Mouse (Mus musculus): Measurements from ENCODE around the gene Klrg2. TPM values are rescaled to one million over a fixed set of nuclear protein-coding genes. Genes with fewer than 3 reads are reported as not detected.
"Not testable (repeated sequence)": the region's sequence is repeated elsewhere in the genome, so short reads cannot be mapped to it uniquely, and the experiment has no call there.

The Klrg2 gene
- not detected in 2 replicates for polyA plus RNA-seq (2012)

GRCm38 (mm10) chr6:38636852-38637618 is at the start of gene Klrg2:
Klrg2 (minus strand) TSS chr6:38637242.
- Histone ChIP-seq H3K27me3 (ENCODE audit: control insufficient read depth) (peaks cover 87% of the 10 kb centered on the region), H3K36me3 (ENCODE audit: control insufficient read depth) (0 out of 2 replicates have a peak, but pooled peaks cover 2% of the 10 kb centered on the region)

DNA sequence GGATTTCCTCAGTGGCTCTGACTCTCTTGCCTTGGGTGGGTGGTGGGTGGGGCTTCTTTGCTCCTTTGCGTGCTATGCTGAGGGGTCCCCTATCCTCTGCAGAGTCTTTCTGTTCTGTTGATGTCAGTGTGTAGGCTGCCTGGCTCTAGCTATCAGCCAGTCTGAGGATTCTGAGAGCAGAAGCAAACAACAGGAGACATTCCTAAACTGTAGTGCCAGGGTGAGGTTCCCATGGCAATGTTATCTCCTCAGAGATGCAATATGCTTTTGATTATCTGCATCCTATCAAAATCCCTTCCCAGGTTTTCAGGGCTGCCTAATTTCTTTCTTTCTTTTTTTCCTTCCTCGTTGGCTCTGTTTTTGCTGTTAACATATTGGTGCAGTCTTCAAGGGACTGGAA is 45.5 kb upstream of the Klrg2 start:
- Histone ChIP-seq H3K27me3 (ENCODE audit: control insufficient read depth) (peaks cover 7% of the 10 kb centered on the region), H3K9me3 (ENCODE audit: control insufficient read depth, low read length) (no peaks in the 10 kb centered on the region), H3K4me1 (ENCODE audit: control insufficient read depth) (peaks cover 1% of the 10 kb centered on the region), H3K36me3 (ENCODE audit: control insufficient read depth) (peaks cover 14% of the 10 kb centered on the region), H3K4me3 (replicated peaks) (no peak overlapping the region)
- TF ChIP-seq TAL1 (IDR thresholded peaks at IDR 0.05; ENCODE audit: low read length), result no peak

More at GRCm38 (mm10) chr6:38636852-38637618, at the start of gene Klrg2:
- TF ChIP-seq TAL1 (IDR thresholded peaks at IDR 0.05; ENCODE audit: low read length) (no peak), GATA1 (IDR thresholded peaks at IDR 0.05; ENCODE audit: low read length) (no peak)
- Histone ChIP-seq H3K4me1 (ENCODE audit: control insufficient read depth) (peaks cover 16% of the 10 kb centered on the region), H3K9me3 (ENCODE audit: control insufficient read depth, low read length) (peaks cover 10% of the 10 kb centered on the region; the same call in 1 of the 2 replicates), H3K4me3 (replicated peaks) (peak within 1 kb of the TSS; percentile 41)

- Histone ChIP-seq H3K36me3 (ENCODE audit: control insufficient read depth) (no peaks in the 10 kb centered on the region), H3K27me3 (ENCODE audit: control insufficient read depth) (peaks cover 16% of the 10 kb centered on the region), H3K4me3 (replicated peaks) (no peak overlapping the region), H3K4me1 (ENCODE audit: control insufficient read depth) (peaks cover 21% of the 10 kb centered on the region), H3K9me3 (ENCODE audit: control insufficient read depth, low read length) (no peaks in the 10 kb centered on the region)
- TF ChIP-seq GATA1 (IDR thresholded peaks at IDR 0.05; ENCODE audit: low read length) (no peak), TAL1 (IDR thresholded peaks at IDR 0.05; ENCODE audit: low read length) (no peak)
These were observed 40.6 kb upstream of the Klrg2 start for GRCm38 (mm10) chr6:38677629-38678028.

DNA sequence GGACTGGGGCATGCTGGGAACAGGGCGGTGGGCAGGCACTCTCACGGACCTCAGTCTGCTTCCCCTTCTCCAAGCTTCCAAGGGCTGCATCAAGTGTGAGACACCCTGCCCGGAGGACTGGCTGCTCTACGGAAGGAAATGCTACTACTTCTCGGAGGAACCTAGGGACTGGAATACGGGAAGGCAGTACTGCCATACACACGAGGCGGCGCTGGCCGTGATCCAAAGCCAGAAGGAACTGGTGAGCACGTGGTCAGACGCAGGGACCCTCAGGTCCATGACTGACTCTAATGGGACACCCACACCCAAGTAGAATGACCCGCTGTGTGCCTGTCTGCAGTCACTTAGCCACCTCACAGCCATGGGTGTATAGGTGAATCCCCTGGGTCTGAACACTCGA is 39.7 kb upstream of the Klrg2 start:
- H3K9me3 ChIP-seq (ENCODE audit: control insufficient read depth, low read length), result no peaks in the 10 kb centered on the region
- peaks cover 16% of the 10 kb centered on the region for H3K27me3 ChIP-seq (ENCODE audit: control insufficient read depth)
- peaks cover 23% of the 10 kb centered on the region for H3K4me1 ChIP-seq (ENCODE audit: control insufficient read depth)
- no peaks in the 10 kb centered on the region for H3K36me3 ChIP-seq (ENCODE audit: control insufficient read depth)
- TF ChIP-seq TAL1 (IDR thresholded peaks at IDR 0.05; ENCODE audit: low read length) (no peak), GATA1 (IDR thresholded peaks at IDR 0.05; ENCODE audit: low read length) (no peak)
- no peak overlapping the region for H3K4me3 ChIP-seq (replicated peaks)

- no peak for TF ChIP-seq GATA1 (IDR thresholded peaks at IDR 0.05; ENCODE audit: low read length)
- no peak for TF ChIP-seq TAL1 (IDR thresholded peaks at IDR 0.05; ENCODE audit: low read length)
- Histone ChIP-seq H3K9me3 (ENCODE audit: control insufficient read depth, low read length) (no peaks in the 10 kb centered on the region), H3K36me3 (ENCODE audit: control insufficient read depth) (no peaks in the 10 kb centered on the region), H3K4me3 (replicated peaks) (no peak overlapping the region), H3K4me1 (ENCODE audit: control insufficient read depth) (peaks cover 28% of the 10 kb centered on the region), H3K27me3 (ENCODE audit: control insufficient read depth) (peaks cover 16% of the 10 kb centered on the region)
These were observed 39.2 kb upstream of the Klrg2 start for GRCm38 (mm10) chr6:38676217-38676616.

GRCm38 (mm10) chr6:38672011-38672410 is 35.0 kb upstream of the Klrg2 start:
- H3K9me3 ChIP-seq (ENCODE audit: control insufficient read depth, low read length), result no peaks in the 10 kb centered on the region
- no peak overlapping the region for H3K4me3 ChIP-seq (replicated peaks)
- no peaks in the 10 kb centered on the region for H3K36me3 ChIP-seq (ENCODE audit: control insufficient read depth)
- TF ChIP-seq GATA1 (IDR thresholded peaks at IDR 0.05; ENCODE audit: low read length), result no peak
- no peak for TF ChIP-seq TAL1 (IDR thresholded peaks at IDR 0.05; ENCODE audit: low read length)
- peaks cover 33% of the 10 kb centered on the region for H3K4me1 ChIP-seq (ENCODE audit: control insufficient read depth)
- peaks cover 13% of the 10 kb centered on the region for H3K27me3 ChIP-seq (ENCODE audit: control insufficient read depth)

- H3K27me3 ChIP-seq (ENCODE audit: control insufficient read depth), result peaks cover 11% of the 10 kb centered on the region
These were observed 34.2 kb upstream of the Klrg2 start for GRCm38 (mm10) chr6:38671270-38671669.

DNA sequence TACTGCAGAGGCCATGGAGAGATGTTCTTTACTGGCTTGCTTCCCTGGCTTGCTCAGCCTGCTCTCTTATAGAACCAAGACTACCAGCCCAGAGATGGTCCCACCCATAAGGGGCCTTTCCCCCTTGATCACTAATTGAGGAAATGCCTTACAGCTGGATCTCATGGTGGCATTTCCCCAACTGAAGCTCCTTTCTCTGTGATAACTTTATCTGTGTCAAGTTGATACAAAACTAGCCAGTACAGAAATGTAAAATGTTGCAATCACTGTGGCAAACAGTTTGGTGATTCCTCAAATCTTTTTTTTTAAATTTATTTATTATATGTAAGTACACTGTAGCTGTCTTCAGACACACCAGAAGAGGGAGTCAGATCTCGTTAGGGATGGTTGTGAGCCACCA is 33.4 kb upstream of the Klrg2 start:
- not testable (repeated sequence) for H3K9me3 ChIP-seq (ENCODE audit: control insufficient read depth, low read length); H3K36me3 ChIP-seq (ENCODE audit: control insufficient read depth); H3K4me3 ChIP-seq (replicated peaks)
- H3K27me3 ChIP-seq (ENCODE audit: control insufficient read depth), result peaks cover 18% of the 10 kb centered on the region
- H3K4me1 ChIP-seq (ENCODE audit: control insufficient read depth), result peaks cover 20% of the 10 kb centered on the region

More at GRCm38 (mm10) chr6:38671270-38671669, 34.2 kb upstream of the Klrg2 start:
- H3K4me1 ChIP-seq (ENCODE audit: control insufficient read depth), result peaks cover 26% of the 10 kb centered on the region
- no peak overlapping the region for H3K4me3 ChIP-seq (replicated peaks)
- H3K36me3 ChIP-seq (ENCODE audit: control insufficient read depth), result no peaks in the 10 kb centered on the region
- no peak for TF ChIP-seq GATA1 (IDR thresholded peaks at IDR 0.05; ENCODE audit: low read length)
- TF ChIP-seq TAL1 (IDR thresholded peaks at IDR 0.05; ENCODE audit: low read length), result no peak
- no peaks in the 10 kb centered on the region for H3K9me3 ChIP-seq (ENCODE audit: control insufficient read depth, low read length)

DNA sequence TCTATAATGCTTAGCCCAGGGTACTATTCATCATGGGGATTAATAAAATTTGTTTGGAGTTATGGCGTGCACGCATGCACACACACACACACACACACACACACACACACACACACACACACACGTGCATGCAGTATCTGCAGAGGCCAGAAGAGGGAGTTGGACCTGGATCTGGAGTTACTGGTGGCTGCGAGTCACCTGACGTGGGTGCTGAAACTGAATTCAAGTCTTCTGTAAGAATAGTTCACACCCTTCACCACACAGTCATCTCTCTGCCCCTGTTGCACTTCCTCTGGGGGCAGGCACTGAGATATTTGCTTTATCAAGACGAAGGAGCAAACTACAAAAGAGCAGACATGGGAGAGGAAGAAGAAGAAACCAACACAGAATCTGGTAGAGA is 32.5 kb upstream of the Klrg2 start:
- TF ChIP-seq TAL1 (IDR thresholded peaks at IDR 0.05; ENCODE audit: low read length), result no peak
- no peak for TF ChIP-seq GATA1 (IDR thresholded peaks at IDR 0.05; ENCODE audit: low read length)
- Histone ChIP-seq H3K27me3 (ENCODE audit: control insufficient read depth) (peaks cover 28% of the 10 kb centered on the region), H3K4me1 (ENCODE audit: control insufficient read depth) (peaks cover 20% of the 10 kb centered on the region), H3K9me3 (ENCODE audit: control insufficient read depth, low read length) (no peaks in the 10 kb centered on the region), H3K36me3 (ENCODE audit: control insufficient read depth) (no peaks in the 10 kb centered on the region), H3K4me3 (replicated peaks) (no peak overlapping the region)
